Mouse (Mus musculus) heart, postnatal 0 days (tissue): ENCODE data around the gene Gm4491.
A peak's percentile ranks its signal among the peaks of the same experiment; 100 is the strongest.

ENCODE experiments used
- CTCF ChIP-seq: IDR thresholded peaks from 2 replicates; pipeline ENCODE4 v1.5.1; 2016; ENCODE audit warnings: antibody characterized with exemption, control low read depth, low read depth
- EP300 ChIP-seq: IDR thresholded peaks from 2 replicates; pipeline ENCODE4 v1.6.1; 2016; ENCODE audit warnings: antibody characterized with exemption, low read depth

DNA sequence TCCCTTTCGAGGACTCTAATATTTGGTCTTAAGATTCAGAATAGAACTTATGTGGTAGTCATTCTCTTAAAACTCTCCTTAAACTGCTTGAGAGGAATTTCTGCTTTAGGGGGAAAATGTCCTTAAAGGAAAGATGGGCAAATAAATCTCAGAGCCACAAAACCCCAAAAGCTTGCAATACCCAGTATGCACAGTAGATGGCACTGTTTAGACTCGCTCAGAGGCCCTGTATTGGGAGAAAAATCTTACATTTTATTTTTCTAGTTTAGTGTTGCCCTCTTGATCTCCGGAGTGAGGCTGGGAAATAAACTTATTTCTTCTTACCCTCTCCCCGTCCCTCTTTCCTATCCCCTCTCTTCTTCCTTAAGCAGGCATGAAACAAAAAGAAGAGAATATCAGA lies 6.5 kb downstream of the Gm4491 start:
- TF ChIP-seq CTCF: peak; percentile 84
- TF ChIP-seq EP300: no peak
